8 mouse cellular contexts compared by ENCODE assay signal in the genomic region with DNA sequence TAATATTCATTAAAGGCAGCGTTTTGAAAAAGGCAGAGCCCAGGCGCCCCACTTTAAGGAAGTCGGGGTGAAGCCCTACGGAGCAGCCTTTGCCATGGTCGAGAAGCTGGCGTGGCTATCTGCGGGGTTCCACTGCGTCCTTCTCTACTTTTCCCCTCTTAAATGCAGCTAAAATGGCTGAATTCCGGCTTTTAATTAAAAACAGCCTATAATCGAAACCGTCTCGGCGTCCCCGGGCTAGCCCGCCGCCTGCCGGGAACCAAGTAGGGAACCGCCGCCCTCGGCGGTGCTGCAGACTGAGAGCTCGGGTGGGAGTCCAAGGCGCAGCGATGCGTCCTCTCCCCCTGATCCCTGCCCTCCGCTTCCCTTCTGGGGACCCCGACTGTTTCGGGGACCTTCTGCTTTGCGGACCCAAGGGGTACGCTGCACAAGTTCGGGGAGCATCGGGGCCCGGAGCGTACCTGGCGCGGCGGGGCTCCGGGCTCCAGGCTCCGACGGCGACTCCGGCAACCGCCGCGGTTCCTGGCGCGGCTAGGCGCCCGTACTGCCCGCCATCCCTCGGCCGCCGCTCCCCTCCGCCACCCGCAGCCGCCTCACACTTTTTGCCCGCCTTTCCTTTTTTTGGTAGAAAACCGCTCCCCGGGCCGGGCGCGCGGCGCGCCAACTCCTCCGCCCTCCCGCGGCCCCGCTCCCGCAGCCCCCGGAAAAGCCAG. TPM values are rescaled to one million over a fixed set of nuclear protein-coding genes. Genes with fewer than 3 reads are reported as not detected.
DNase-seq lines count a peak whose midpoint lies in the region; ATAC-seq and TF ChIP-seq lines count a peak whose summit lies in the region.

No protein-coding gene starts in this region.

- under 1% methylated on average over 71 of the region's 71 CpGs for WGBS in embryonic facial prominence, embryonic 10.5 days
- WGBS in heart, embryonic 10.5 days = under 1% methylated on average over 71 of the region's 71 CpGs
- WGBS in kidney, embryonic 14.5 days = under 1% methylated on average over 70 of the region's 71 CpGs
- WGBS in liver, adult 2 months = under 1% methylated on average over 71 of the region's 71 CpGs

- H3K27me3 ChIP-seq in embryonic facial prominence, embryonic 10.5 days (replicated peaks; ENCODE audit: low read depth, poor library complexity, severe bottlenecking) = no peaks in the 10 kb centered on the region
- H3K27me3 ChIP-seq in heart, embryonic 10.5 days (ENCODE audit: insufficient read depth, poor library complexity, severe bottlenecking) = no peaks in the 10 kb centered on the region
- no peaks in the 10 kb centered on the region for H3K27me3 ChIP-seq in kidney, embryonic 14.5 days (ENCODE audit: control insufficient read depth, insufficient read depth, low read length)
- H3K27me3 ChIP-seq in liver, adult 2 months (ENCODE audit: control insufficient read depth, insufficient read depth, low read length) = no peaks in the 10 kb centered on the region

- peak overlapping the region; percentile 100 for H3K9ac ChIP-seq in kidney, embryonic 14.5 days (ENCODE audit: low read depth, low read length)
- peak overlapping the region; percentile 98 for H3K9ac ChIP-seq in liver, adult 2 months (ENCODE audit: low read depth, low read length)

- no peak for ATAC-seq in kidney, embryonic 14.5 days (ENCODE audit: low FRiP score, low TSS enrichment)

- H3K9me3 ChIP-seq in embryonic facial prominence, embryonic 10.5 days = no peaks in the 10 kb centered on the region
- H3K9me3 ChIP-seq in heart, embryonic 10.5 days = no peaks in the 10 kb centered on the region
- no peaks in the 10 kb centered on the region for H3K9me3 ChIP-seq in kidney, embryonic 14.5 days (ENCODE audit: control insufficient read depth, low read length)

- peak overlapping the region; percentile 97 for H3K4me2 ChIP-seq in kidney, embryonic 14.5 days (replicated peaks; ENCODE audit: low read depth, low read length)

- TF ChIP-seq POLR2A in liver, adult 2 months (IDR thresholded peaks at IDR 0.05; ENCODE audit: extremely low read depth, insufficient read depth, low read length) = no peak

- peaks cover 19% of the 10 kb centered on the region; the same call in 1 of the 2 replicates for H3K79me2 ChIP-seq in liver, adult 2 months (ENCODE audit: control insufficient read depth, insufficient read depth, low read length)

- peak overlapping the region; percentile 98 for H3K4me3 ChIP-seq in embryonic facial prominence, embryonic 10.5 days
- H3K4me3 ChIP-seq in heart, embryonic 10.5 days = peak overlapping the region; percentile 99
- peak overlapping the region; percentile 96 for H3K4me3 ChIP-seq in kidney, embryonic 14.5 days (ENCODE audit: low read length)
- H3K4me3 ChIP-seq in liver, adult 2 months (ENCODE audit: insufficient read depth, low read depth, low read length) = peak overlapping the region; percentile 94

- 0 out of 2 replicates have a peak, but pooled peaks have one; percentile 8 for TF ChIP-seq CTCF in liver, adult 2 months (IDR thresholded peaks at IDR 0.05; ENCODE audit: low read depth, low read length)

- DNase-seq in left cerebral cortex, adult 18-20 months (ENCODE audit: low spot score in 2 of 2) = peak; percentile 69 to 76
- DNase-seq in left cerebral cortex, adult 11 months (ENCODE audit: low spot score) = no peak
- peak; percentile 78 for DNase-seq in embryonic facial prominence, embryonic 10.5 days (ENCODE audit: low spot score)
- no peak for DNase-seq in heart, embryonic 10.5 days (ENCODE audit: low spot score)
- DNase-seq in liver, adult 2 months (ENCODE audit: extremely low read depth, low read depth, low spot score) = peak; percentile 32
- DNase-seq in neural tube, embryonic 10.5 days (ENCODE audit: extremely low spot score, low spot score) = peak; percentile 81
- peak; percentile 71 for DNase-seq in testis, postnatal 14 days (ENCODE audit: low spot score)

- peak overlapping the region; percentile 100 for H3K27ac ChIP-seq in embryonic facial prominence, embryonic 10.5 days (replicated peaks)
- H3K27ac ChIP-seq in heart, embryonic 10.5 days = peak overlapping the region; percentile 100
- H3K27ac ChIP-seq in kidney, embryonic 14.5 days (ENCODE audit: low read depth, low read length) = peak overlapping the region; percentile 100
- peak overlapping the region; percentile 96 for H3K27ac ChIP-seq in liver, adult 2 months (replicated peaks; ENCODE audit: insufficient read depth, low read depth, low read length)

- peaks cover 19% of the 10 kb centered on the region for H3K36me3 ChIP-seq in embryonic facial prominence, embryonic 10.5 days (replicated peaks)
- peaks cover 8% of the 10 kb centered on the region for H3K36me3 ChIP-seq in heart, embryonic 10.5 days
- peaks cover 3% of the 10 kb centered on the region; the same call in 1 of the 2 replicates for H3K36me3 ChIP-seq in kidney, embryonic 14.5 days (ENCODE audit: control insufficient read depth, insufficient read depth, low read length)
- no peaks in the 10 kb centered on the region for H3K36me3 ChIP-seq in liver, adult 2 months (ENCODE audit: control insufficient read depth, insufficient read depth, low read length)

- peaks cover 28% of the 10 kb centered on the region for H3K4me1 ChIP-seq in embryonic facial prominence, embryonic 10.5 days
- H3K4me1 ChIP-seq in heart, embryonic 10.5 days = peaks cover 20% of the 10 kb centered on the region
- H3K4me1 ChIP-seq in kidney, embryonic 14.5 days (ENCODE audit: control insufficient read depth, insufficient read depth, low read length) = peaks cover 16% of the 10 kb centered on the region
- peaks cover 9% of the 10 kb centered on the region for H3K4me1 ChIP-seq in liver, adult 2 months (ENCODE audit: control insufficient read depth, insufficient read depth, low read length)

RNA-seq across cellular contexts. Expression of a gene that starts 0.5 kb away (rescaled TPM):
- total RNA-seq in left cerebral cortex, adult 18-20 months (2021) = 100 to 1,000 TPM; 116 to 122 TPM
- polyA plus RNA-seq in embryonic facial prominence, embryonic 10.5 days (2016; fragmentation: Nextera tagmentation; extraction: Ambion mirVana) = 21.8 and 26.5 TPM in 2 replicates
- polyA plus RNA-seq in heart, embryonic 10.5 days (2016; fragmentation: Nextera tagmentation; extraction: Ambion mirVana) = 22.2 and 24.8 TPM in 2 replicates
- 32.7 and 41.1 TPM in 2 replicates for polyA plus RNA-seq in kidney, embryonic 14.5 days (2014; fragmentation: Nextera tagmentation; extraction: Ambion mirVana)
- total RNA-seq in liver, adult 2 months (2014; rRNA removed) = 4.0 and 9.0 TPM in 2 replicates
- 14.5 and 17.8 TPM in 2 replicates for polyA plus RNA-seq in liver, adult 2 months (2012; rRNA removed)

Comparison
In these comparisons a context has a peak if more than half of its experiments do, and no peak if none do; other contexts are left out.
1. DNase-seq: peak in left cerebral cortex, adult 18-20 months (2 of 2), embryonic facial prominence, embryonic 10.5 days (single experiment), liver, adult 2 months (single experiment), neural tube, embryonic 10.5 days (single experiment) and testis, postnatal 14 days (single experiment); none in left cerebral cortex, adult 11 months (single experiment) and heart, embryonic 10.5 days (single experiment).
2. Peak in every context shown above with its lines, with median percentiles within 50 percentile points of each other: H3K27ac ChIP-seq and H3K4me3 ChIP-seq.